Mouse (Mus musculus): ENCODE measurements around the gene Osbpl6. TPM values are rescaled to one million over a fixed set of nuclear protein-coding genes. Genes with fewer than 3 reads are reported as not detected.

Osbpl6 gene
- total and polyA plus RNA-seq, 3 experiments, result 0.04 TPM; not detected in 2

GRCm38 (mm10) chr2:76449836-76450355, 43.6 kb downstream of the Osbpl6 start:
- H3K79me2 ChIP-seq (ENCODE audit: control insufficient read depth, insufficient read depth, low read length, poor library complexity), result no peaks in the 10 kb centered on the region
- H3K36me3 ChIP-seq (ENCODE audit: control insufficient read depth in 1 of 2, insufficient read depth in 2 of 2, low read length in 2 of 2), result no peaks in the 10 kb centered on the region
- no peaks in the 10 kb centered on the region for H3K27me3 ChIP-seq (ENCODE audit: control insufficient read depth in 1 of 2, insufficient read depth in 2 of 2, low read length in 2 of 2)
- H3K9ac ChIP-seq (ENCODE audit: control insufficient read depth, low read depth, low read length, poor library complexity, severe bottlenecking), result no peak overlapping the region
- no peak overlapping the region for H3K4me3 ChIP-seq (ENCODE audit: control insufficient read depth in 1 of 2, insufficient read depth in 1 of 2, low read depth in 2 of 2, low read length in 2 of 2)
- no peak overlapping the region for H3K27ac ChIP-seq (ENCODE audit: control insufficient read depth, low read depth, low read length)
- no peaks in the 10 kb centered on the region for H3K4me1 ChIP-seq (ENCODE audit: control insufficient read depth in 1 of 2, insufficient read depth in 2 of 2, low read length in 2 of 2)
- H3K9me3 ChIP-seq (replicated peaks; ENCODE audit: insufficient read depth, low read length), result no peaks in the 10 kb centered on the region
- DNase-seq (ENCODE audit: low read depth, low spot score), result no peak
- TF ChIP-seq UBTF (IDR thresholded peaks at IDR 0.05; ENCODE audit: borderline replicate concordance, insufficient read depth, low read depth, low read length), result no peak
- no peak for TF ChIP-seq POLR2AphosphoS2 (IDR thresholded peaks at IDR 0.05; ENCODE audit: low read length)
- TF ChIP-seq TAL1 (IDR thresholded peaks at IDR 0.05; ENCODE audit: low read length), result no peak
- no peak for TF ChIP-seq MAZ (IDR thresholded peaks at IDR 0.05; ENCODE audit: low read depth, low read length)
- no peak for TF ChIP-seq RCOR1 (IDR thresholded peaks at IDR 0.05; ENCODE audit: low read depth, low read length)
- no peak for TF ChIP-seq MAFK (IDR thresholded peaks at IDR 0.05; ENCODE audit: borderline replicate concordance, low read depth, low read length)
- TF ChIP-seq MYC (IDR thresholded peaks at IDR 0.05; ENCODE audit: low read depth, low read length), result no peak
- no peak for TF ChIP-seq ZMIZ1 (IDR thresholded peaks at IDR 0.05; ENCODE audit: low read depth, low read length)
- TF ChIP-seq CHD2 (IDR thresholded peaks at IDR 0.05; ENCODE audit: low read length), result no peak
- no peak for TF ChIP-seq MAX (IDR thresholded peaks at IDR 0.05; ENCODE audit: low read length)
- no peak for TF ChIP-seq GABPA (IDR thresholded peaks at IDR 0.05; ENCODE audit: low read depth, low read length)
- no peak for TF ChIP-seq USF2 (IDR thresholded peaks at IDR 0.05; ENCODE audit: borderline replicate concordance in 1 of 2, insufficient read depth in 1 of 2, low read depth in 1 of 2, low read length in 2 of 2)
- TF ChIP-seq ZC3H11A (IDR thresholded peaks at IDR 0.05; ENCODE audit: low read depth, low read length), result no peak
- TF ChIP-seq ELF1 (IDR thresholded peaks at IDR 0.05; ENCODE audit: low read depth, low read length), result no peak
- TF ChIP-seq MXI1 (IDR thresholded peaks at IDR 0.05; ENCODE audit: low read depth, low read length), result no peak
- no peak for TF ChIP-seq MEF2A (IDR thresholded peaks at IDR 0.05; ENCODE audit: extremely low read depth, insufficient replicate concordance, low read depth, low read length, poor library complexity, severe bottlenecking)
- TF ChIP-seq NRF1 (IDR thresholded peaks at IDR 0.05; ENCODE audit: insufficient read depth, low read depth, low read length, poor library complexity, severe bottlenecking), result no peak
- no peak for TF ChIP-seq JUND (IDR thresholded peaks at IDR 0.05; ENCODE audit: low read depth, low read length)
- TF ChIP-seq TBP (IDR thresholded peaks at IDR 0.05; ENCODE audit: low read depth, low read length), result no peak
- TF ChIP-seq ZKSCAN1 (IDR thresholded peaks at IDR 0.05; ENCODE audit: low read depth, low read length), result no peak

GRCm38 (mm10) chr2:76466723-76467122, 60.4 kb downstream of the Osbpl6 start:
- Histone ChIP-seq H3K9me3 (replicated peaks; ENCODE audit: insufficient read depth, low read length) (no peaks in the 10 kb centered on the region), H3K27ac (ENCODE audit: control insufficient read depth, low read depth, low read length) (no peak overlapping the region), H3K9ac (ENCODE audit: control insufficient read depth, low read depth, low read length, poor library complexity, severe bottlenecking) (no peak overlapping the region), H3K36me3 (ENCODE audit: control insufficient read depth in 1 of 2, insufficient read depth in 2 of 2, low read length in 2 of 2) (no peaks in the 10 kb centered on the region), H3K79me2 (ENCODE audit: control insufficient read depth, insufficient read depth, low read length, poor library complexity) (no peaks in the 10 kb centered on the region), H3K27me3 (ENCODE audit: control insufficient read depth in 1 of 2, insufficient read depth in 2 of 2, low read length in 2 of 2) (no peaks in the 10 kb centered on the region), H3K4me1 (ENCODE audit: control insufficient read depth in 1 of 2, insufficient read depth in 2 of 2, low read length in 2 of 2) (no peaks in the 10 kb centered on the region), H3K4me3 (ENCODE audit: control insufficient read depth in 1 of 2, insufficient read depth in 1 of 2, low read depth in 2 of 2, low read length in 2 of 2) (no peak overlapping the region)
- TF ChIP-seq UBTF (IDR thresholded peaks at IDR 0.05; ENCODE audit: borderline replicate concordance, insufficient read depth, low read depth, low read length), result no peak
- no peak for TF ChIP-seq EP300 (IDR thresholded peaks at IDR 0.05; ENCODE audit: low read depth in 1 of 2, low read length in 2 of 2)
- no peak for TF ChIP-seq SMC3 (IDR thresholded peaks at IDR 0.05; ENCODE audit: low read depth, low read length)
- no peak for TF ChIP-seq MAFK (IDR thresholded peaks at IDR 0.05; ENCODE audit: borderline replicate concordance, low read depth, low read length)
- TF ChIP-seq CHD1 (IDR thresholded peaks at IDR 0.05; ENCODE audit: low read depth, low read length), result no peak
- no peak for TF ChIP-seq KAT2A (conservative IDR thresholded peaks at IDR 0.05; ENCODE audit: low read depth, low read length)
- TF ChIP-seq RCOR1 (IDR thresholded peaks at IDR 0.05; ENCODE audit: low read depth, low read length), result no peak
- no peak for TF ChIP-seq TAL1 (IDR thresholded peaks at IDR 0.05; ENCODE audit: low read length)
- no peak for TF ChIP-seq E2F4 (IDR thresholded peaks at IDR 0.05; ENCODE audit: borderline replicate concordance, low read depth, low read length)
- no peak for TF ChIP-seq ZNF384 (IDR thresholded peaks at IDR 0.05; ENCODE audit: low read depth, low read length)
- no peak for TF ChIP-seq POLR2AphosphoS5 (IDR thresholded peaks at IDR 0.05; ENCODE audit: borderline replicate concordance, low read depth, low read length)
- DNase-seq (ENCODE audit: low read depth, low spot score), result no peak

Measured in MEL (cell line).